Mouse (Mus musculus) stomach, postnatal 0 days (tissue): ENCODE data around the gene Aatf.

ENCODE experiments used
- CTCF ChIP-seq: IDR thresholded peaks from 2 replicates; pipeline ENCODE4 v1.5.1; 2016; ENCODE audit warnings: antibody characterized with exemption, low read depth, mild to moderate bottlenecking, moderate library complexity
- EP300 ChIP-seq: optimal IDR thresholded peaks from 2 replicates; pipeline ENCODE3; 2016; ENCODE audit warnings: antibody characterized with exemption

- TF ChIP-seq EP300 (no peak), CTCF (no peak)
These were observed 5.7 kb upstream of the Aatf start for GRCm38 (mm10) chr11:84519036-84519435.
